Mouse (Mus musculus): ENCODE results near the gene Tor4a.

DNA sequence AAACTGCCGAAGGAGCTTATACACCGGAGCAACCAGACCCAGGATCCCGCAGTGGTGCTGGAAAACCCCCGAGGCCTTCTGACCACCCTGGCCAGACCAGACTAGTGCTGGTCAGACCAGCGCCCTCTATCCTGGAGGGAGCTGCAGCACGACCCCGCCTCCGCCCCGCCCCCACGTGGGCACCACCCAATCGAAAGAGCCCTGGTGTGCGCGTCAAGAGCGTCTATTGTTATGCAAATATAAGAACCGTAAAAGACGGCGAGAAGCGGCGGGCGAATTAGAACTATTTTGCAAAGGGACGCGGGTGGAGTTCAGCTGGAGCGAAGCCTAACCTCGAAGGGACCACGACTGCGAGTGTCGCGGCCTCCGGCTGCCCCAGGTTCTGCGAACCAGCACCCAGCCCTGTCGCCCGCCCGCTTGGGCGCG lies 16.2 kb downstream of the Tor4a start, which contains the start of gene Nrarp:
- TF ChIP-seq POLR2A (IDR thresholded peaks at IDR 0.05; ENCODE audit: low read depth, low read length) (peak; percentile 83; the same call in 1 of the 2 replicates), CTCF (IDR thresholded peaks at IDR 0.05; ENCODE audit: extremely low read depth, insufficient read length, insufficient replicate concordance, low read depth, low read length) (peak; percentile 44; the same call in 1 of the 2 replicates)

Measured in small intestine, adult 2 months (tissue).